Mouse (Mus musculus): ENCODE results near the gene Slc35b2. TPM values are rescaled to one million over a fixed set of nuclear protein-coding genes. Genes with fewer than 3 reads are reported as not detected.
A peak's percentile ranks its signal among the peaks of the same experiment; 100 is the strongest.

Gene Slc35b2
- total and polyA plus RNA-seq, 3 experiments: 57.2 to 101 (median 73.9) TPM

DNA sequence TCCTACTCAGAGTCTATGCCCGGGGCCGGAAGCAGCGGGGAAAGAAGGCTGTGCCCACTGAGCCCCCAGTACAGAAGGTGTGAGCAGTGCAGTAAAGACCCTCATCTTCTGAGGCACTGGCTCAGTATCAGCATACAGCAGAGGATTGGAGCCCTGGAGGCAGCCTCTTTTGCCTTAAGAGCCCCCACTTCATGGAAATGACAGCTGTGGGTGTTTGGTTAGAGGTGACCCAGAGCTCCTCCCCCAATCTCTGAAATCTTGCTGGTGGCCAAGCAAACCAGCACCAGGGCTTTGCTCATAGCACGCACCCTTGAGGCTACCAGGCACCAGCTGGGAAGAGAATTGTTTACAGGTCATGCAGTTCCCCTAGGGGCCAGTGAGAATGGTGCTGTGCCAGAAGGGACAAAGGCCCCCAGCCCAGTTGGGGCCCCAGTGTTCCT is 3.5 kb downstream of the Slc35b2 start:
- H3K4me3 ChIP-seq (replicated peaks in 1 of 3; ENCODE audit: low read depth in 2 of 3, low read length in 2 of 3, poor library complexity in 1 of 3): no peak overlapping the region
- in situ Hi-C loops (cut with MboI; ENCODE audit: low pct_ligation_motif_present, low pct_unique_long_range_greater_than_20kb, low sequenced_read_pairs): no loop called here
- H3K4me1 ChIP-seq (ENCODE audit: control insufficient read depth in 1 of 2, insufficient read depth in 2 of 2): peaks cover 37 to 73% of the 10 kb centered on the region in 2 experiments
- H3K9ac ChIP-seq (ENCODE audit: insufficient read depth, low read depth): no peak overlapping the region
- H3K79me2 ChIP-seq (replicated peaks; ENCODE audit: control insufficient read depth, extremely low read depth, insufficient read depth, poor library complexity, severe bottlenecking): peaks cover 54% of the 10 kb centered on the region
- H3K36me3 ChIP-seq (replicated peaks in 1 of 2; ENCODE audit: control insufficient read depth in 1 of 2, insufficient read depth in 1 of 2, low read length in 1 of 2): peaks cover 63 to 77% of the 10 kb centered on the region in 2 experiments
- H3K27ac ChIP-seq (ENCODE audit: insufficient read depth, low read depth): peak overlapping the region; percentile 61
- no peaks in the 10 kb centered on the region for H3K9me3 ChIP-seq (replicated peaks; ENCODE audit: low read length)
- no peaks in the 10 kb centered on the region for H3K27me3 ChIP-seq (replicated peaks)
- dilution Hi-C loops (cut with MboI; ENCODE audit: extremely low pct_ligation_motif_present, extremely low pct_unique_long_range_greater_than_20kb, low sequenced_read_pairs): no loop called here
- no peak for DNase-seq (ENCODE audit: extremely low read depth)
- H3K4me2 ChIP-seq (ENCODE audit: insufficient read depth, low read depth, poor library complexity, severe bottlenecking): 0 out of 2 replicates have a peak overlapping the region, but pooled peaks have one; percentile 2
- TF ChIP-seq POLR2AphosphoS2 (IDR thresholded peaks at IDR 0.05; ENCODE audit: low read depth, low read length): peak; percentile 31
- no peak for TF ChIP-seq MAX (IDR thresholded peaks at IDR 0.05; ENCODE audit: low read length)
- 0 out of 2 replicates have a peak, but pooled peaks have one; percentile 22 for TF ChIP-seq SIN3A (IDR thresholded peaks at IDR 0.05; ENCODE audit: low read length)
- TF ChIP-seq ELF1 (IDR thresholded peaks at IDR 0.05; ENCODE audit: low read depth, low read length): no peak
- no peak for TF ChIP-seq KAT2A (IDR thresholded peaks at IDR 0.05; ENCODE audit: insufficient replicate concordance, low read length)
- TF ChIP-seq MEF2A (IDR thresholded peaks at IDR 0.05; ENCODE audit: borderline replicate concordance, low read depth, low read length): no peak
- TF ChIP-seq ETS1 (conservative IDR thresholded peaks at IDR 0.05; ENCODE audit: low read depth, low read length): no peak; the same call in 1 of the 2 replicates
- TF ChIP-seq IRF4 (IDR thresholded peaks at IDR 0.05; ENCODE audit: low read depth, low read length): no peak
- TF ChIP-seq NRF1 (IDR thresholded peaks at IDR 0.05; ENCODE audit: low read depth, low read length): no peak
- TF ChIP-seq MAZ (IDR thresholded peaks at IDR 0.05; ENCODE audit: low read depth, low read length): no peak; the same call in 1 of the 2 replicates
- TF ChIP-seq GABPA (IDR thresholded peaks at IDR 0.05; ENCODE audit: insufficient replicate concordance, low read depth, low read length): no peak
- TF ChIP-seq E2F4 (IDR thresholded peaks at IDR 0.05; ENCODE audit: insufficient replicate concordance, low read depth, low read length): no peak
- no peak for TF ChIP-seq UBTF (IDR thresholded peaks at IDR 0.05; ENCODE audit: low read depth, low read length)
- TF ChIP-seq USF2 (conservative IDR thresholded peaks at IDR 0.05; ENCODE audit: low read depth, low read length): no peak; the same call in 1 of the 2 replicates
- no peak for TF ChIP-seq EP300 (IDR thresholded peaks at IDR 0.05; ENCODE audit: low read length)
- no peak for TF ChIP-seq MYC (IDR thresholded peaks at IDR 0.05; ENCODE audit: low read depth, low read length)
- TF ChIP-seq POLR2A (IDR thresholded peaks at IDR 0.05; ENCODE audit: low read depth, low read length): peak; percentile 41; the same call in 1 of the 2 replicates
- TF ChIP-seq CHD2 (IDR thresholded peaks at IDR 0.05; ENCODE audit: low read length): peak; percentile 80
- peak; percentile 26; the same call in 1 of the 2 replicates for TF ChIP-seq BHLHE40 (IDR thresholded peaks at IDR 0.05; ENCODE audit: low read depth, low read length)
- TF ChIP-seq USF1 (IDR thresholded peaks at IDR 0.05; ENCODE audit: low read depth, low read length): no peak
- TF ChIP-seq JUND (conservative IDR thresholded peaks at IDR 0.05; ENCODE audit: low read depth, low read length): no peak; the same call in 1 of the 2 replicates
- peak; percentile 14; the same call in 1 of the 2 replicates for TF ChIP-seq SMC3 (IDR thresholded peaks at IDR 0.05; ENCODE audit: low read depth, low read length)
- TF ChIP-seq ZMIZ1 (IDR thresholded peaks at IDR 0.05; ENCODE audit: low read depth, low read length): peak; percentile 85
- peak; percentile 80 for TF ChIP-seq RCOR1 (conservative IDR thresholded peaks at IDR 0.05; ENCODE audit: low read depth, low read length)

All from CH12.LX (cell line).